Mouse (Mus musculus): ENCODE results near the gene Cenpm. TPM values are rescaled to one million over a fixed set of nuclear protein-coding genes. Genes with fewer than 3 reads are reported as not detected.

The Cenpm gene
- polyA plus RNA-seq (2014; fragmentation: Nextera tagmentation; extraction: Ambion mirVana): 13.9 and 23.2 TPM in 2 replicates

DNA sequence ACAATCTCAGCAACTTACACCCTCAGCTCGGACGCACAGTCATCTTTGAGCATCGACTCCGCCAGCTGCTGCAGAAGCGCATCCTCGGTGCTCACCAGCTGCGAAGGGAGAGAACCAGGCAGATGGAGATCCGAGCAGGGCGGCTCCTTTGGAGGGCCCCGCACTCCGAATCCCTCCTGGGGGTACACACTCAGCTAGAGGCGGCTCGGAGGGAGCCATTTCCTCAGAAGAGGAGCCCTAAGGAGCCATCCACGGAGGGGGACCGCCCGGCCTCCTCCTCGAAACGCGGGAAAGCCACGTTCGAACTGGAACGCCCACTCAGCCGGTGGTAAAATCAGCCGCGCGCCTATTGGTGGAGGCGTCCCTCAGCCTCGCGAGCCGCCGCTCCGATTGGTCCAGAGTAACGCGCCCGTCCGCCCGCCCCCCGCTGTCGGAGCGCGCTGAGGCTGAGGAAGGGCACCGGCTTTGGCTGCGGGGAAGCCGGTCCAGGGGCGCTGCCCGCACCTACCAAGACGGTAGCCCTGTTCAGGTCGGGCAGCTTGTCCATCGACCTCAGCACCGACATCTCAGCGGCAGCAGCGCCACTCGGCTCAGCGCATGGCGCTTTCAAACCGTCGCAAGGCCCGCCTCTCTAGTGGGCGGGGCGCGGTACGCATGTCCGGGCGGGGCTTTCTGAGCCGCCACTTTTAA is at the start of gene Cenpm:
Gene Cenpm, minus strand, starts transcription at position 634 of the 690 bp plus-strand sequence.
- peak within 1 kb of the TSS; percentile 73 for H3K4me3 ChIP-seq (replicated peaks; ENCODE audit: low read depth, low read length)
- ATAC-seq (ENCODE audit: low FRiP score, low TSS enrichment) (peak; percentile 97), DNase-seq (peak; percentile 96)
- peak within 1 kb of the TSS; percentile 60 for H3K9ac ChIP-seq (replicated peaks; ENCODE audit: low read length)
- peak within 1 kb of the TSS; percentile 46; the same call in 1 of the 2 replicates for H3K27ac ChIP-seq (replicated peaks; ENCODE audit: low read depth, low read length)
- peaks cover 5% of the 10 kb centered on the region; the same call in 1 of the 2 replicates for H3K4me1 ChIP-seq (ENCODE audit: control insufficient read depth, insufficient read depth, low read length)
- peak within 1 kb of the TSS; percentile 77 for H3K4me2 ChIP-seq (ENCODE audit: low read length)
- WGBS: under 1% methylated on average over 65 of the region's 65 CpGs
- H3K36me3 ChIP-seq (ENCODE audit: control insufficient read depth, insufficient read depth, low read length): no peaks in the 10 kb centered on the region
- H3K27me3 ChIP-seq (ENCODE audit: control insufficient read depth, insufficient read depth, low read length): no peaks in the 10 kb centered on the region
- no peaks in the 10 kb centered on the region for H3K9me3 ChIP-seq (ENCODE audit: control insufficient read depth, low read length)

- H3K27ac ChIP-seq (replicated peaks; ENCODE audit: low read depth, low read length): 0 out of 2 replicates have a peak overlapping the region, but pooled peaks have one; percentile 47
- H3K36me3 ChIP-seq (ENCODE audit: control insufficient read depth, insufficient read depth, low read length): peaks cover 33% of the 10 kb centered on the region
- no peak overlapping the region for H3K4me2 ChIP-seq (ENCODE audit: low read length)
- H3K9me3 ChIP-seq (ENCODE audit: control insufficient read depth, low read length): no peaks in the 10 kb centered on the region
- H3K4me1 ChIP-seq (ENCODE audit: control insufficient read depth, insufficient read depth, low read length): peaks cover 11% of the 10 kb centered on the region; the same call in 1 of the 2 replicates
- WGBS: 38% methylated on average over 8 of the region's 8 CpGs
- H3K27me3 ChIP-seq (ENCODE audit: control insufficient read depth, insufficient read depth, low read length): no peaks in the 10 kb centered on the region
- no peak overlapping the region for H3K4me3 ChIP-seq (replicated peaks; ENCODE audit: low read depth, low read length)
- ATAC-seq (ENCODE audit: low FRiP score, low TSS enrichment): no peak
- peak; percentile 78 for DNase-seq
- no peak overlapping the region for H3K9ac ChIP-seq (replicated peaks; ENCODE audit: low read length)
Observed at GRCm38 (mm10) chr15:82294059-82294458, 49.5 kb upstream of the Cenpm start.

- ATAC-seq (ENCODE audit: low FRiP score, low TSS enrichment): peak; percentile 57
- Histone ChIP-seq H3K9me3 (ENCODE audit: control insufficient read depth, low read length) (no peaks in the 10 kb centered on the region), H3K4me1 (ENCODE audit: control insufficient read depth, insufficient read depth, low read length) (peaks cover 11% of the 10 kb centered on the region; the same call in 1 of the 2 replicates), H3K27me3 (ENCODE audit: control insufficient read depth, insufficient read depth, low read length) (no peaks in the 10 kb centered on the region), H3K4me3 (replicated peaks; ENCODE audit: low read depth, low read length) (no peak overlapping the region), H3K4me2 (ENCODE audit: low read length) (peak overlapping the region; percentile 18; the same call in 1 of the 2 replicates), H3K27ac (replicated peaks; ENCODE audit: low read depth, low read length) (peak overlapping the region; percentile 47), H3K9ac (replicated peaks; ENCODE audit: low read length) (no peak overlapping the region), H3K36me3 (ENCODE audit: control insufficient read depth, insufficient read depth, low read length) (peaks cover 40% of the 10 kb centered on the region)
- WGBS: 5% methylated on average over 7 of the region's 7 CpGs
- peak; percentile 71 for DNase-seq
Observed at GRCm38 (mm10) chr15:82293271-82293711, 48.7 kb upstream of the Cenpm start.

- no peaks in the 10 kb centered on the region for H3K9me3 ChIP-seq (ENCODE audit: control insufficient read depth, low read length)
- WGBS: 12% methylated on average over 5 of the region's 5 CpGs
- peak overlapping the region; percentile 18; the same call in 1 of the 2 replicates for H3K4me2 ChIP-seq (ENCODE audit: low read length)
- no peaks in the 10 kb centered on the region for H3K27me3 ChIP-seq (ENCODE audit: control insufficient read depth, insufficient read depth, low read length)
- peaks cover 45% of the 10 kb centered on the region for H3K36me3 ChIP-seq (ENCODE audit: control insufficient read depth, insufficient read depth, low read length)
- H3K27ac ChIP-seq (replicated peaks; ENCODE audit: low read depth, low read length): peak overlapping the region; percentile 47
- DNase-seq (no peak), ATAC-seq (ENCODE audit: low FRiP score, low TSS enrichment) (0 out of 2 replicates have a peak, but pooled peaks have one; percentile 21)
- peaks cover 11% of the 10 kb centered on the region; the same call in 1 of the 2 replicates for H3K4me1 ChIP-seq (ENCODE audit: control insufficient read depth, insufficient read depth, low read length)
- H3K4me3 ChIP-seq (replicated peaks; ENCODE audit: low read depth, low read length): no peak overlapping the region
- no peak overlapping the region for H3K9ac ChIP-seq (replicated peaks; ENCODE audit: low read length)
Observed at GRCm38 (mm10) chr15:82292851-82293250, 48.3 kb upstream of the Cenpm start.

- H3K27ac ChIP-seq (replicated peaks; ENCODE audit: low read depth, low read length): no peak overlapping the region
- no peak overlapping the region for H3K4me2 ChIP-seq (ENCODE audit: low read length)
- no peak overlapping the region for H3K4me3 ChIP-seq (replicated peaks; ENCODE audit: low read depth, low read length)
- ATAC-seq (ENCODE audit: low FRiP score, low TSS enrichment) (no peak), DNase-seq (no peak)
- no peaks in the 10 kb centered on the region for H3K9me3 ChIP-seq (ENCODE audit: control insufficient read depth, low read length)
- 80% methylated on average over 7 of the region's 7 CpGs for WGBS
- H3K4me1 ChIP-seq (ENCODE audit: control insufficient read depth, insufficient read depth, low read length): peaks cover 11% of the 10 kb centered on the region; the same call in 1 of the 2 replicates
- peaks cover 71% of the 10 kb centered on the region for H3K36me3 ChIP-seq (ENCODE audit: control insufficient read depth, insufficient read depth, low read length)
- no peak overlapping the region for H3K9ac ChIP-seq (replicated peaks; ENCODE audit: low read length)
- H3K27me3 ChIP-seq (ENCODE audit: control insufficient read depth, insufficient read depth, low read length): no peaks in the 10 kb centered on the region
Observed at GRCm38 (mm10) chr15:82290252-82290651, 45.7 kb upstream of the Cenpm start.

- no peaks in the 10 kb centered on the region for H3K4me1 ChIP-seq (ENCODE audit: control insufficient read depth, insufficient read depth, low read length)
- H3K9me3 ChIP-seq (ENCODE audit: control insufficient read depth, low read length): no peaks in the 10 kb centered on the region
- no peak overlapping the region for H3K4me2 ChIP-seq (ENCODE audit: low read length)
- H3K27ac ChIP-seq (replicated peaks; ENCODE audit: low read depth, low read length): no peak overlapping the region
- peaks cover 96% of the 10 kb centered on the region for H3K36me3 ChIP-seq (ENCODE audit: control insufficient read depth, insufficient read depth, low read length)
- no peaks in the 10 kb centered on the region for H3K27me3 ChIP-seq (ENCODE audit: control insufficient read depth, insufficient read depth, low read length)
- H3K9ac ChIP-seq (replicated peaks; ENCODE audit: low read length): no peak overlapping the region
- DNase-seq: no peak
- H3K4me3 ChIP-seq (replicated peaks; ENCODE audit: low read depth, low read length): no peak overlapping the region
- no peak for ATAC-seq (ENCODE audit: low FRiP score, low TSS enrichment)
- WGBS: 74% methylated on average over 12 of the region's 12 CpGs
Observed at GRCm38 (mm10) chr15:82286157-82286556, 41.6 kb upstream of the Cenpm start.

GRCm38 (mm10) chr15:82280638-82281037 is 36.1 kb upstream of the Cenpm start:
- no peaks in the 10 kb centered on the region for H3K9me3 ChIP-seq (ENCODE audit: control insufficient read depth, low read length)
- peaks cover 73% of the 10 kb centered on the region for H3K36me3 ChIP-seq (ENCODE audit: control insufficient read depth, insufficient read depth, low read length)
- H3K27me3 ChIP-seq (ENCODE audit: control insufficient read depth, insufficient read depth, low read length): no peaks in the 10 kb centered on the region
- no peak overlapping the region for H3K4me2 ChIP-seq (ENCODE audit: low read length)
- H3K27ac ChIP-seq (replicated peaks; ENCODE audit: low read depth, low read length): no peak overlapping the region
- ATAC-seq (ENCODE audit: low FRiP score, low TSS enrichment): no peak
- DNase-seq: no peak
- H3K4me3 ChIP-seq (replicated peaks; ENCODE audit: low read depth, low read length): no peak overlapping the region
- no peak overlapping the region for H3K9ac ChIP-seq (replicated peaks; ENCODE audit: low read length)
- peaks cover 24% of the 10 kb centered on the region for H3K4me1 ChIP-seq (ENCODE audit: control insufficient read depth, insufficient read depth, low read length)
- WGBS: 90% methylated on average over 4 of the region's 4 CpGs

DNA sequence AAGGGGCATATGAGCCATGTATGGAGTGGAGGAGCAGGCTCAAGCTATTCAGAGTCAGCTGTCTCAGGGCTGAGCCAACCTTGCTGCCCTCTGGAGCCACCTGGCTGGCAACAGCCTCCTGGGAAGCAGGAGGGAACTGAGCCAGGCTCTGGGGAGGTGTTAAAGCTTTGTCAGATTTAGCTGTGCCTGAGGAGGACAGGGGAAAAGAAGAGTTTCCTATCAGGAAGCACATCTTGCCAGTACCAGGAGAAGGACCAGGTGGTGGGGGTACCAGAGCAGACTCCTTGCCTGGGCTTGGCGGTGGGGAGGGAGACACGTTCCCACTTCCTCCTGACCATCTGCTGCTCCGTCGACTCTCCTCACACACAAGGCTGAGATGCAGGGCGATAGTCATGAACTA is 33.0 kb upstream of the Cenpm start:
- H3K4me1 ChIP-seq (ENCODE audit: control insufficient read depth, insufficient read depth, low read length): peaks cover 24% of the 10 kb centered on the region
- H3K36me3 ChIP-seq (ENCODE audit: control insufficient read depth, insufficient read depth, low read length): peaks cover 43% of the 10 kb centered on the region
- 0 out of 2 replicates have a peak, but pooled peaks cover 8% of the 10 kb centered on the region for H3K27me3 ChIP-seq (ENCODE audit: control insufficient read depth, insufficient read depth, low read length)
- DNase-seq: no peak
- WGBS: 84% methylated on average over 5 of the region's 5 CpGs
- no peak for ATAC-seq (ENCODE audit: low FRiP score, low TSS enrichment)
- H3K9ac ChIP-seq (replicated peaks; ENCODE audit: low read length): peak overlapping the region; percentile 6; the same call in 1 of the 2 replicates
- H3K4me3 ChIP-seq (replicated peaks; ENCODE audit: low read depth, low read length): peak overlapping the region; percentile 86
- H3K9me3 ChIP-seq (ENCODE audit: control insufficient read depth, low read length): no peaks in the 10 kb centered on the region
- H3K4me2 ChIP-seq (ENCODE audit: low read length): peak overlapping the region; percentile 96
- no peak overlapping the region for H3K27ac ChIP-seq (replicated peaks; ENCODE audit: low read depth, low read length)

All from midbrain, embryonic 14.5 days (tissue).